Mouse (Mus musculus) pancreas, adult 10 weeks (tissue): Measurements from ENCODE around the gene Ddx56. TPM values are rescaled to one million over a fixed set of nuclear protein-coding genes. Genes with fewer than 3 reads are reported as not detected.

Experiments
- polyA plus RNA-seq: library from polyadenylated mRNA; stranded (reverse); fragments of 350-450 nt; fragmentation: Illumina TruSeq; extraction: RNeasy Lipid Tissue Mini Kit (QIAGEN cat#74804); gene quantifications from one replicate; pipeline ENCODE4 v1.2.3, GENCODE M21; 2015; ENCODE audit warnings: low read depth, low replicate concordance; ENCODE audit not compliant: insufficient read depth

The Ddx56 gene
- 8.8 TPM for polyA plus RNA-seq

DNA sequence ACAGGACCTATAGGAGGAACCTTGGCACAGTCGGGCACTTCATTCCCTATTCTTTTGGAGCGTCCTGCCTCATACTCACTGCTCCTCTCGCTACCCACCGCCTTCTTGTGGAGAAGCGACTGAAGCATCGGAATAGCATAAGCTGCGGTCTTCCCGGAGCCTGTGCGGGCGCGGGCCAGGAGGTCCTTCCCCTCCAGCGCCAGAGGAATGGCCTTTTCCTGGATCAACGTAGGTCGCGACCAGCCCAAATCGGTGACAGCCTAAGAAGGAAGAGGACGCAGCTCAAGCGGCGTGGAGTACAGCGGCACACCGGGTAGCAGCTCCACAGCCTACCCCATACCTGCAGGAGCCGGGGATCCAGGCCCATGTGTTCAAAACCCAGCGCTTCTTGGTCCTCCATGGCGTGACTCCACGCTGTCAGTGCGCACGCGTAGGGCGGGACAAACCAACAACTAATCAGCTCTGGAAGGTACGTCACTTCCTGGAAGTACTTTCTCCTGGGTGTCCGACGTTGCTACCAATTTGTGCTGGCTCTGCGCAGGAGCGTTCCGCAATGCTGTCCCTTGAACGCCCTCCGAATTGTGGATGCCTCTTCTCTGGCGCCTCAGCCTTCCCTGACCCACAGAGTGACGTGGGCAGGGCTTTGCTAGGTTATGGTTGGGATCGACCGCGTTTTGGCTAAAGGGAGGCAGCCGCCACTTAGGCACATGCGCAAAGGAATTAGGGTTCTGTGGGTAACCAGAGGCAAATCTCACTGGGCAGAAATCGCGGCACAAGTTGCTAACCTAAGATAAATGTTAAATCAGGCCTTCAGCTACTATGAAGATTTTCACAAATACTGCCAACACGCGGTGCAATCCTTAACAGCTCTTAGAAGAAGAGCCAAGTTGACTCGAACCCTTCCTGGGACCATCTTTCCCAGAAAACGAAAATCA is at the start of gene Ddx56:
Gene Ddx56 (minus strand): TSS at position 453 of the 935 bp plus-strand sequence.

DNA sequence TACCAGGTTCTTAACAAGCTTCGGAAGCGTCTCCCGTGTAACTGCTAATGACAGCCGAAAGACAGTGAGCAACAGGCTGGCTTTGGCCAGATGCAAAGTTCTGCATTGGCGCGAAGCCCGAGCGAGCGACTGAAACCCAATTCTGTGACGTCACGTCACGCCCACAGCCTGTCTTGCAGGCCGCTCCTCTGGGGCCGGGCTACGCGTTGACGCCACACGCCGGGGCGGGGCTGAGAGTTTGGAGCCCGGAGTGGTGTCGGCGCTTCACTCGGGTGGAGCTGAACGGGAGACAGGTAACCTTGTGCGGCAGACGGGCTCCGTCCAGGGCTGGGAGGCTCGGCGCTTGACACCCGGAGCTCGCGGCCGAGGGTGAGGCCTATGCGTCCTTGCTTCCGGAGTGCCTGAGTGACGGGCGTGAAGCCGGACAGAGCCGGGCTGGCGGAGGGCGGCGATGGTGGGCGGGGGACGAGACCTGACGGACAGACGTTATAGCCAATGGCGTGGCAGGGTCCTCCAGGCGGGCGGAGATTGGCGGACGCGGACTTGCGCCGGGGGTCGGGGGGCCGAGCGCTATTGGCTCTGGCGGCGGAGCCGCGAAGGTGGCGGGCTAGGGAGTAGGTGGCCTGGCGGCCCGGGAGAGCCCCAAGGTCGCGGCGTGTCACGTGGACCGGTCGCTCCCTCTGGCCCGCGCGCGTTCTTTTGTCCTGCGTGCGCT is 24.0 kb upstream of the Ddx56 start, which contains the start of gene Ogdh:
Gene Ogdh (plus strand): TSS at position 233 of the 715 bp plus-strand sequence.

DNA sequence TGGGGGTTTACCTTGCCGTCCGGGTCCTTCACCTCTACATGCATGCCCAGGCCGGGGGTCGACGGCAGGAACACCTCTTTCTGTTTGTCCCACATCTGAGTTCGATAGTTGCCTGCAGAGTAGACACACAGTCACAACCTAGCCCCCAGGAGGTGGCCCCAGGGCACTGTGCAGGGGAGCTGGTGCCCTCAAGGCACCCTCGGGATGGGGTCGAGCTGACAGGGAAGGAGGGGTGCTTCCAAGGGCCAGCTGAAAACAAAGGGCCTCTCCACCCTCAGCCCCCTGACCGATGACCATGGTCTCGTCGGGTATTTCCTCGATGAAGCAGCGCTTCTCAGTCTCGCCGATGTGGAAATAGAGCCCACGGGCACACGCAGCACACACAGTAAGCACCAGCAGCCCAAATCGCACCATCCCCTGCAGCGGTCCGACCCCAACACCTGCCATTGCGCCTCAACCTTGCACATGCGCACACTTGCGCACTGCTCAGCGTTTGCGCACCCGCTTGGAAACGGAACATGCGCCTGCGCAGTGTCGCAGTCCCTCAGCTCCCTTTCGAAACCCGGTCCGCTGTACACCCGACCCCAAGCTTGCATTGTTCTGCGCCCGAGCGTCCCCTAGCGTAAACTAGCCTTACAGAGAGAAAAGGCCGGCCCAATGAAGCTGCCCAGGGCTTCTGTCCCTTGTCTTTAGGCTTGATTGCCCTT is 7.0 kb upstream of the Ddx56 start, which contains the start of gene Tmed4:
Gene Tmed4 (minus strand): TSS at position 484 of the 707 bp plus-strand sequence.

DNA sequence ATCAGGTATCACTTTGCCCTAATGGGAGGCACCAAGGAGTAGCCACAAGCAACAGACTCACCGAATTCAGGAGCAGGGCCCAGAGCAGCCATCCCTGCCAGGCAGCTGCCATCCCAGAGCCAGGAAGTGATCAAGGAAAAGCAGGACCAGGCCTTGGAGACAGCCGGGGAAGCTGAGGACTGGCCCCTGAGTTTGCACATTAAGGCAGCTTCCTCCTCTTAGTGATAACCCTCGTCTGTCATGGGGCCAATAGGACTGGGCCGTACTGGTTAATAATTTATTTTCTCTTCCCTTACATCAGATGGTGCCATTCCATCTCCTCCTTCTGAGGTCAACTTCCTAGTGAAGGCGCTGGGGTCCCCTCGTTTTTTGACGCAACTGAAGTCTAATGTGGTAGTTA is 37.6 kb downstream of the Ddx56 start, which contains the start of gene Npc1l1:
Gene Npc1l1 (minus strand): TSS at position 132 of the 400 bp plus-strand sequence.

Other genes with a start within 250 kb of the Ddx56 start
- 39.5 TPM for gene Camk2b, start 201.4 kb downstream of the Ddx56 start, polyA plus RNA-seq
- gene A730071L15Rik, start 67.7 kb downstream of the Ddx56 start, polyA plus RNA-seq, result not detected
- gene Nudcd3, start 67.4 kb downstream of the Ddx56 start, polyA plus RNA-seq, result 9.9 TPM
- not detected for gene Npc1l1, start 37.6 kb downstream of the Ddx56 start, polyA plus RNA-seq
- gene Tmed4, start 7.1 kb upstream of the Ddx56 start, polyA plus RNA-seq, result 26.4 TPM
- 25.0 TPM for gene Ogdh, start 23.9 kb upstream of the Ddx56 start, polyA plus RNA-seq
- 14.5 TPM for gene Zmiz2, start 121.3 kb upstream of the Ddx56 start, polyA plus RNA-seq
- gene Ppia, start 147.7 kb upstream of the Ddx56 start, polyA plus RNA-seq, result 356 TPM
- gene H2afv, start 176.7 kb upstream of the Ddx56 start, polyA plus RNA-seq, result 15.6 TPM
- gene Purb, start 208.1 kb upstream of the Ddx56 start, polyA plus RNA-seq, result 6.8 TPM